Mouse (Mus musculus) hindbrain, embryonic 16.5 days (tissue): ENCODE results near the gene Ube2h. TPM values are rescaled to one million over a fixed set of nuclear protein-coding genes. Genes with fewer than 3 reads are reported as not detected.

Experiments
- ATAC-seq: fragments of 200-750 bp; cut with Nextera tagmentation; 2 replicates; pipeline ENCODE4 v1.8.0; 2017; ENCODE audit warnings: moderate TSS enrichment, moderate library complexity
- H3K27ac ChIP-seq: fragments of 300-500 bp; sonication (generic); 2 replicates; pipeline ENCODE4 v1.5.1; 2014; ENCODE audit warnings: low read depth, mild to moderate bottlenecking, control low read depth, low read length, moderate library complexity
- H3K27me3 ChIP-seq: fragments of 300-500 bp; sonication (generic); replicated peaks from 2 replicates; pipeline ENCODE4 v1.6.1; 2014; ENCODE audit warnings: low read length; ENCODE audit not compliant: control insufficient read depth, insufficient read depth
- H3K36me3 ChIP-seq: fragments of 300-500 bp; sonication (generic); 2 replicates; pipeline ENCODE4 v1.6.1; 2014; ENCODE audit warnings: mild to moderate bottlenecking, low read length, moderate library complexity, mixed read lengths; ENCODE audit not compliant: control insufficient read depth, insufficient read depth
- H3K4me1 ChIP-seq: fragments of 300-500 bp; sonication (generic); 2 replicates; pipeline ENCODE4 v1.6.1; 2014; ENCODE audit warnings: low read depth, low read length; ENCODE audit not compliant: control insufficient read depth, insufficient read depth
- H3K4me2 ChIP-seq: fragments of 300-500 bp; sonication (generic); 2 replicates; pipeline ENCODE4 v1.6.1; 2014; ENCODE audit warnings: mild to moderate bottlenecking, low read length, control low read depth, moderate library complexity
- H3K4me3 ChIP-seq: fragments of 300-500 bp; sonication (generic); 2 replicates; pipeline ENCODE4 v1.5.1; 2014; ENCODE audit warnings: mild to moderate bottlenecking, low read length, control low read depth, moderate library complexity
- H3K9ac ChIP-seq: fragments of 300-500 bp; sonication (generic); 2 replicates; pipeline ENCODE4 v1.6.1; 2014; ENCODE audit warnings: low read depth, mild to moderate bottlenecking, control low read depth, low read length, moderate library complexity
- H3K9me3 ChIP-seq: fragments of 300-500 bp; sonication (generic); 2 replicates; pipeline ENCODE4 v1.6.1; 2014; ENCODE audit warnings: mild to moderate bottlenecking, low read length, moderate library complexity; ENCODE audit not compliant: control insufficient read depth
- WGBS: fragments of 180-500 bp; shearing (Covaris S2); extraction: QIAGEN DNeasy Blood & Tissue Kit; methylation state at CpG from one replicate; pipeline ENCODE4 v1.1.7; 2014; 5-methylcytosine and 5-hydroxymethylcytosine counted together
- microRNA counts: library from miRNA; unstranded; fragments of <30 nt; microRNA quantifications from one replicate; lab custom pipeline; 2016
- microRNA-seq: library from miRNA; unstranded; fragments of <30 nt; microRNA quantifications from one replicate; pipeline ENCODE4, GENCODE M21; 2017
- polyA plus RNA-seq: library from polyadenylated mRNA; unstranded; fragments of >200 nt; fragmentation: Nextera tagmentation; extraction: Ambion mirVana; gene quantifications from 2 replicates; pipeline ENCODE4 v1.2.1, GENCODE M21; 2015

Gene Ube2h
- polyA plus RNA-seq, 1 experiment from 2014 or later: 53.1 TPM

DNA sequence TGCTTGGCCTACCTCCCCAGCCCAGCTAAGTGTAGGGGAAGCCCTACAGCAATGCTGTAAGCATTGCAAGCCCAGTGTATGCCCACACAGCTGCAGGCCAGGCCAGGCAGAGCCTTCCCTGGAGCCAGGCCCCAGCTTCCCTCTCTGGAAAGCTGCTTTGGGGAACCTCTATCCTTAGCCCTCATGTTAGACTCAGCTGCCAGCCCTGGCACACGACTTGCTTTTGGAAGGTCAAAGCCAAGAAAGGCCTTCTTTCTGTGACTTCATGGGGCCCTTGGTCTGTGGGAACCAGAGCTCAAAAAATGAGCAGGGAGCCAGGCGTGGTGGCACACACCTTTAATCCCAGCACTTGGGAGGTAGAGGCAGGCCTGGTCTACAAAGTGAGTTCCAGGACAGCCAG lies 142.7 kb downstream of the Ube2h start:
- no peaks in the 10 kb centered on the region for H3K27me3 ChIP-seq
- H3K4me1 ChIP-seq: no peaks in the 10 kb centered on the region
- H3K4me3 ChIP-seq: no peak overlapping the region
- 82% methylated on average over 2 of the region's 2 CpGs for WGBS
- no peak overlapping the region for H3K4me2 ChIP-seq
- ATAC-seq: no peak
- H3K36me3 ChIP-seq: no peaks in the 10 kb centered on the region
- no peaks in the 10 kb centered on the region for H3K9me3 ChIP-seq
- no peak overlapping the region for H3K9ac ChIP-seq
- H3K27ac ChIP-seq: no peak overlapping the region

MicroRNAs within 50 kb of the gene (microRNA counts, 519-probe panel; counts per million panel counts)
- 1,489 counts per million, percentile 13 among the panel's probes with 10 or more counts for microRNA mmu-miR-182 (lab: Ali Mortazavi, UCI)
- 2,515 counts per million, percentile 66 among the panel's probes with 10 or more counts for microRNA mmu-miR-183 (lab: Ali Mortazavi, UCI)
- microRNA mmu-miR-96 (lab: Ali Mortazavi, UCI): 2,845 counts per million, percentile 76 among the panel's probes with 10 or more counts

Small RNAs within 50 kb of the gene (microRNA-seq; reads per million reads assigned to microRNA genes)
- gene Mir182 (1,743 reads per million, percentile 81 among the genes with 10 or more reads in this experiment), gene Mir183 (1,936 reads per million, percentile 82 among the genes with 10 or more reads in this experiment), gene Mir96 (565 reads per million, percentile 71 among the genes with 10 or more reads in this experiment)

Other genes starting within 250 kb of the Ube2h start
- 65.5 and 68.2 TPM in 2 replicates for gene Zc3hc1, start 86.5 kb upstream of the Ube2h start, polyA plus RNA-seq
- gene Klhdc10, start 97.3 kb upstream of the Ube2h start, polyA plus RNA-seq: 27.8 and 34.9 TPM in 2 replicates
- gene Tmem209, start 205.2 kb upstream of the Ube2h start, polyA plus RNA-seq: 25.6 and 31.4 TPM in 2 replicates
- 0.15 and 0.19 TPM in 2 replicates for gene Ssmem1, start 205.3 kb upstream of the Ube2h start, polyA plus RNA-seq
- gene Cpa2, start 237.0 kb upstream of the Ube2h start, polyA plus RNA-seq: 7.6 and 9.7 TPM in 2 replicates